8 mouse cellular contexts compared by ENCODE assay signal in the genomic region with DNA sequence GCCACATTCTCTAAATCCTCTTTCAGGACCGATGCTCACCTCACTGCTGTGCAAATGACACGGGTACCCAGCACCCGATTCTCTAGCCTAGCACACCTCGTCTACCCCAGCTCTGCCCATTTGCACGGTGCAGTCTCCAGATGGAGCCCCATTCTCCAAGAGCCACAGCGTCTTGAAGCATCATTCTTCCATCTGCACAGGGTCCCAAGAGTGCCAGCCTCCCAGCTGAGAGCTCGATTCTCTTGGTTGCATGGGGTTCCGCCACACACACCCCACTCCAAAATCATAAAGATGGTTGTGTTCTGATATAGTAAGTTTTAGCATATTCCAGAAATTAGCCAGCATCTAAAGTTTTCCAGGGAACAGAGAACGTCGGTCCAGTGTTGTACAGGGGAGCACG. TPM values are rescaled to one million over a fixed set of nuclear protein-coding genes. Genes with fewer than 3 reads are reported as not detected.
A peak's percentile ranks its signal among the peaks of the same experiment; 100 is the strongest.
DNase-seq lines count a peak whose midpoint lies in the region; ATAC-seq and TF ChIP-seq lines count a peak whose summit lies in the region.

No protein-coding gene starts in this region.

- ATAC-seq in forebrain, postnatal 0 days, result 0 out of 2 replicates have a peak, but pooled peaks have one; percentile 17

- H3K4me1 ChIP-seq in ES-Bruce4 (ENCODE audit: control insufficient read depth, insufficient read depth, low read length), result peaks cover 4% of the 10 kb centered on the region
- H3K4me1 ChIP-seq in forebrain, postnatal 0 days (ENCODE audit: insufficient read depth), result 0 out of 2 replicates have a peak, but pooled peaks cover 8% of the 10 kb centered on the region
- H3K4me1 ChIP-seq in megakaryocyte, embryonic 14.5 days, result peaks cover 100% of the 10 kb centered on the region

- no peaks in the 10 kb centered on the region for H3K27me3 ChIP-seq in ES-Bruce4 (ENCODE audit: control insufficient read depth, insufficient read depth, low read length, poor library complexity, severe bottlenecking)
- peaks cover 4% of the 10 kb centered on the region; the same call in 1 of the 2 replicates for H3K27me3 ChIP-seq in forebrain, postnatal 0 days (ENCODE audit: insufficient read depth, low read length)
- H3K27me3 ChIP-seq in megakaryocyte, embryonic 14.5 days (replicated peaks), result no peaks in the 10 kb centered on the region

- peak overlapping the region; percentile 38 for H3K9ac ChIP-seq in ES-Bruce4 (ENCODE audit: low read depth, poor library complexity, severe bottlenecking)
- no peak overlapping the region for H3K9ac ChIP-seq in forebrain, postnatal 0 days

- peak overlapping the region; percentile 38 for H3K4me2 ChIP-seq in forebrain, postnatal 0 days (ENCODE audit: low read depth)

- no peak for TF ChIP-seq EP300 in ES-Bruce4 (IDR thresholded peaks at IDR 0.05; ENCODE audit: insufficient read depth, low read depth, low read length)

- WGBS in forebrain, postnatal 0 days, result 2% methylated on average over 11 of the region's 11 CpGs

- intact Hi-C loops in gastrocnemius, adult 2 months (cut with DNase I), result no loop called here
- intact Hi-C loops in gastrocnemius, postnatal 14 days (cut with DNase I; ENCODE audit: low total_unique reads), result no loop called here

- H3K36me3 ChIP-seq in ES-Bruce4 (ENCODE audit: control insufficient read depth, insufficient read depth, low read length, poor library complexity, severe bottlenecking), result no peaks in the 10 kb centered on the region
- H3K36me3 ChIP-seq in forebrain, postnatal 0 days (ENCODE audit: insufficient read depth), result no peaks in the 10 kb centered on the region
- peaks cover 38% of the 10 kb centered on the region for H3K36me3 ChIP-seq in megakaryocyte, embryonic 14.5 days (replicated peaks; ENCODE audit: low read length)

- TF ChIP-seq POLR2A in ES-Bruce4 (IDR thresholded peaks at IDR 0.05; ENCODE audit: insufficient read depth, low read length), result no peak

- no peak for TF ChIP-seq CTCF in gastrocnemius, adult 2 months (IDR thresholded peaks at IDR 0.05)
- TF ChIP-seq CTCF in ES-Bruce4 (IDR thresholded peaks at IDR 0.05; ENCODE audit: low read depth, low read length), result no peak
- TF ChIP-seq CTCF in forebrain, postnatal 0 days (IDR thresholded peaks at IDR 0.05; ENCODE audit: low read depth), result no peak

- no peak overlapping the region for H3K27ac ChIP-seq in gastrocnemius, adult 2 months
- peak overlapping the region; percentile 9; the same call in 1 of the 2 replicates for H3K27ac ChIP-seq in ES-Bruce4 (ENCODE audit: insufficient read depth, low read length)
- H3K27ac ChIP-seq in forebrain, postnatal 0 days (ENCODE audit: low read depth, low read length), result no peak overlapping the region

- H3K9me3 ChIP-seq in ES-Bruce4 (replicated peaks; ENCODE audit: control insufficient read depth, insufficient read depth, low read length, poor library complexity, severe bottlenecking), result no peaks in the 10 kb centered on the region
- no peaks in the 10 kb centered on the region for H3K9me3 ChIP-seq in forebrain, postnatal 0 days (ENCODE audit: low read length)
- no peaks in the 10 kb centered on the region for H3K9me3 ChIP-seq in megakaryocyte, embryonic 14.5 days

- peak overlapping the region; percentile 57 for H3K4me3 ChIP-seq in gastrocnemius, adult 2 months
- H3K4me3 ChIP-seq in ES-Bruce4 (ENCODE audit: low read depth, low read length), result peak overlapping the region; percentile 37
- peak overlapping the region; percentile 13 for H3K4me3 ChIP-seq in forebrain, postnatal 0 days (ENCODE audit: low read depth, low read length)
- H3K4me3 ChIP-seq in megakaryocyte, embryonic 14.5 days (replicated peaks), result peak overlapping the region; percentile 89

- no peak for DNase-seq in gastrocnemius, adult 2 months
- no peak for DNase-seq in gastrocnemius, postnatal 14 days
- peak; percentile 22 for DNase-seq in forebrain, postnatal 0 days
- DNase-seq in MN1 (ENCODE audit: low spot score), result no peak
- no peak for DNase-seq in retina, postnatal 1 day
- DNase-seq in layer of hippocampus, postnatal 10 days (ENCODE audit: low spot score in 2 of 2), result no peak

RNA-seq across cellular contexts. Expression of gene Trhr2, which starts 17.2 kb away (rescaled TPM):
- total RNA-seq in gastrocnemius, adult 2 months (2021), result not detected
- not detected for total RNA-seq in gastrocnemius, postnatal 14 days (2021)
- not detected in 2 replicates for polyA plus RNA-seq in ES-Bruce4 (2011; ENCODE audit: insufficient read depth, insufficient read length, low read depth, missing spikeins)
- 0.77 TPM in 1 of 2 replicates, not detected in the other for total RNA-seq in forebrain, postnatal 0 days (2014; rRNA removed)
- polyA plus RNA-seq in forebrain, postnatal 0 days (2015; fragmentation: Nextera tagmentation; extraction: Ambion mirVana), result 0.27 TPM in 1 of 2 replicates, not detected in the other
- 1.8 TPM in 1 of 2 replicates, not detected in the other for polyA plus RNA-seq in megakaryocyte, embryonic 14.5 days (2012; ENCODE audit: insufficient read depth, low replicate concordance)
- total RNA-seq in layer of hippocampus, postnatal 10 days (2021), result 1 to 10 TPM in 1 of 2 experiments, under 1 TPM in 1; 0.83 to 1.3 TPM

RNA-seq across cellular contexts. Expression of gene Zc3h18, which starts 33.1 kb away (rescaled TPM):
- total RNA-seq in gastrocnemius, adult 2 months (2021), result 10 to 100 TPM; 26.7 to 26.8 TPM
- 10 to 100 TPM; 21.6 to 23.5 TPM for total RNA-seq in gastrocnemius, postnatal 14 days (2021)
- 67.1 and 67.2 TPM in 2 replicates for polyA plus RNA-seq in ES-Bruce4 (2011; ENCODE audit: insufficient read depth, insufficient read length, low read depth, missing spikeins)
- 38.1 and 40.9 TPM in 2 replicates for total RNA-seq in forebrain, postnatal 0 days (2014; rRNA removed)
- 23.8 and 27.3 TPM in 2 replicates for polyA plus RNA-seq in forebrain, postnatal 0 days (2015; fragmentation: Nextera tagmentation; extraction: Ambion mirVana)
- 80.4 and 130 TPM in 2 replicates for polyA plus RNA-seq in megakaryocyte, embryonic 14.5 days (2012; ENCODE audit: insufficient read depth, low replicate concordance)
- total RNA-seq in layer of hippocampus, postnatal 10 days (2021), result 10 to 100 TPM; 37.4 TPM

Comparison
In these comparisons a context has a peak if more than half of its experiments do, and no peak if none do; other contexts are left out.
1. H3K4me3 ChIP-seq: peak in every context shown above with its lines; median percentile 89 in megakaryocyte, embryonic 14.5 days; 57 in gastrocnemius, adult 2 months; 37 in ES-Bruce4; 13 in forebrain, postnatal 0 days.